Mouse (Mus musculus) thymus, postnatal 0 days (tissue): ENCODE data around the gene Mvp. TPM values are rescaled to one million over a fixed set of nuclear protein-coding genes. Genes with fewer than 3 reads are reported as not detected.

Source experiments
- DNase-seq: peaks from one replicate; pipeline ENCODE4 v3.0.0-alpha.2; 2015; ENCODE audit warnings: low spot score
- polyA plus RNA-seq: library from polyadenylated mRNA; unstranded; fragments of >200 nt; fragmentation: Nextera tagmentation; extraction: Ambion mirVana; gene quantifications from 2 replicates; pipeline ENCODE4 v1.2.1, GENCODE M21; 2015

The Mvp gene
- polyA plus RNA-seq, 1 experiment from 2014 or later: 32.5 TPM

DNA sequence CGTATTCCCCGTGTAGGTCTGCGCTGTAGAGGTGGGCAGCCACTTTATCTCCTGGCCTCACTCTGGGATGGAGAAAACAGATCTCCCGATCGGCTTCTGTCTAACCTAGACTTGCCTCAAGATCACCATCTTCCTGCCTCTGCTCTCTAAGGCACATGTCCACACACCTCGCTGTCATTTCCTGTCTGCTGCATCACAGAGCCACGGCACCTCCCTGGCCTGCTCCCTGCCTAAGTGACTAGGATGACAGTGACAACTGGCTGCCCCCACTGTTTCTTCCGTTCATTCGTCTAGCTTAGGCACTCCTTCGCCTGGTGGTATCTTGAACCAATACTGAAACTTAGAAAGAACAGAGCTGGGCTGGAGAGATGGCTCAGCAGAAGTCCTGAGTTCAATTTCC, 14.9 kb downstream of the Mvp start:
- DNase-seq: peak; percentile 42

GRCm38 (mm10) chr7:126996449-126996848, 18.0 kb downstream of the Mvp start:
- DNase-seq: no peak

GRCm38 (mm10) chr7:126988816-126989215, 25.6 kb downstream of the Mvp start:
- DNase-seq: no peak

- peak; percentile 32 for DNase-seq
Measured at GRCm38 (mm10) chr7:126986319-126986718, 28.1 kb downstream of the Mvp start.

- DNase-seq: no peak
Measured at GRCm38 (mm10) chr7:126984667-126985444, 29.6 kb downstream of the Mvp start.

- no peak for DNase-seq
Measured at GRCm38 (mm10) chr7:126983113-126983512, 31.3 kb downstream of the Mvp start.

GRCm38 (mm10) chr7:126982054-126982453, 32.4 kb downstream of the Mvp start:
- no peak for DNase-seq

- DNase-seq: no peak
Measured at GRCm38 (mm10) chr7:126981601-126982000, 32.8 kb downstream of the Mvp start.

DNA sequence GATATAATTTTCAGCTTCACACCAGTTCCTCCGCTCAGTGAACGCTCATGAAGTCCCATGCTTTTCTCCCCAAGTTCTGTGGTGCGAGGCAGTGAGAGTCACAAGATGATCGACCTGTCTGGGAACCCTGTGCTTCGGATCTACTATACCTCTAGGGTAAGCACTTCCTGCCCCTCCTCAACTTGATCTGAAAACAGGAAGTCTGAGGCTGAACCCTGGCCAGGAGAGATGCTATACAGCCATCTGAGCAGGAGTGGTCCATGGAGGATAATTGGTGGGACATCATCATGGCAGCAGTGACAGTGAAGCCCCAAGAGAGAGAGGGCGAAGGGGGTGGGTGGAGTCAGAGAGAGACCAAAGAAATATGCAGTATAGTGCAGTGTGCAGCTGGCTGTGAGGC, 35.6 kb downstream of the Mvp start:
- no peak for DNase-seq

- DNase-seq: no peak
Measured at GRCm38 (mm10) chr7:126976878-126977459, 37.5 kb downstream of the Mvp start.

DNA sequence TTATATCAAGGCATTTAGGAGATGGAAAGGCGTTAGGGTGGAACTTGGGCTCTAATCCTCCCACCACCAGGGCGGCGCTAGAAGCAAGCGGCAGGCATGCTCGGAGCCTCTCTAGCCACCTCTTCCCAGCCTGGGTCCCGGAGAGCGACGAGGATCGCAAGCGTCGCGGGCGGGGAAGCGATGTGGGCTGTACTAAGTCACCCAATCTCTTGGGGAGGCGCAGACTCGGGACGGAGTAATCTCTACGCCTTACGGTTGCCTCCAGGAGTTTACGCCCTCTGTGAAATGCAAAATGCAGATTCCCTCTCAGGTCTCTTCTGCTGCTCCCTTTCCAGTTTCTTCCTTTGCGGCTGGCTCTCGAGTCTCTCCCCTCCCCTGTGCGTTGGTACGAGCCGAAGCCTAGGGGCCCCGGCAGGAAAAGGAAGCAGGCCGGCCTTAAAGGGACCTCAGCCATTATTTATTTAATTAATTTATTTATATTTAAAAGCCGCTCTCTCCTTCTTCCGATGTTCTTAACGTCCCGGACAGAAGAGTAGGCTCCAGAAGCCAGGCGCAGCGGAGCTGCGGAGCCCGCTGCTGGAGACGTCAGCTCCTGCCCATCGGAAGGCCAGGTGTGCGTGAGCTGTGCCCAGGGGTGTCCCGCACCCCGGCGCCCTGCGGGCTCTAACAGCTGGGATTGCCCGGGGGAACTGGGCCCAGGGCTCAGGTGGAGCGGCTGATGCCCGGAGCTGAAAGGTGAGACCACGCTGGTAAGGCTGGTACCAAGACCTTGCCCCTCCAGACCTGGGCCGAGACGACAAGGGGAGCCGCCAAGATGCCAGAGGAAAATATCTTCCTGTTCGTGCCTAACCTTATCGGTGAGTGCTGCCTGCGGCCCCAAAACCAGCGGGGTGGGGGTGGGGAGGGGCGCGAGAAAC, 38.2 kb downstream of the Mvp start, which contains the start of gene Cdiptos:
Gene Cdiptos, minus strand, starts transcription at position 149 of the 917 bp plus-strand sequence.
- peak; percentile 97 for DNase-seq

GRCm38 (mm10) chr7:126975893-126975949, 38.7 kb downstream of the Mvp start, which contains the start of gene Cdipt:
Gene Cdipt (plus strand): TSS chr7:126975914.
- no peak for DNase-seq

DNA sequence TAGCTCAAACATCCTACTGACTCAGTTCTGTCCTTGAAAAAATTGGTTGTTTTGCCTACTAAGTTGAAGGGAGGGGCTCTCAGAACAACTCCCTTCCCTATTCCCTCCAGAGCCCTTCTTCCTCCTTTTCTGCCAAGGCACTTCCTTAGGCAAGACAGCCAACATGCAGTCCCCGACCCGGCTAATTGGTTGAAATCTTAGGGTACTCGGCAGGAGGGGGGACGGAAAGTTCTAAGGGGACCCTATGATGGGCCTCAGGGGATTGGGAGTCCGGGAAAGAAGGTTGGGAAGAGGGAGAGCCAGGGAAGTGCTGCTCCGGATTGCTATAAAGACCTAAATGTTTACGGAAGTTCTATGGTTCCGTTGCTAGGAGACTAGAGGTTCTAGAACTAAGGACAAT, 38.9 kb downstream of the Mvp start:
- no peak for DNase-seq

DNA sequence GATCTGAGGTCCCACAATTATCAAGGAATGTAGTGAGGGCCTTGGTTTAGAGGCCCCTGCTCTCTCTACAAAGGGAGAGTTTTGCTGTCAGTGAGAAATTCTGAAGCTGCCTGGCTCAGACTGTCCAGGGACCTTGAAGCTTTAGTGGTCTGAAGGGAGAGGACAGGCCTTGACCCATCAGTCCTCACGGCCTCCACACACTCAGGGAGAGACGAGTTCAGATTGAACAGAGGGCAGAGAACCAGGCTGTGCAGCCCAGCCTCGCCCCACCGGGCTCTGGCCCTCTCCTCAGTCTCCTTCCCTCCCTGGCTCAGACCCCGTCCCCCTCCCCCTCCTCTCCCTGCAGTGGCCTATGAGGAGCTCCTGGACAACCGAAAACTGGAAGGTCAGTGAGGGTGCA, 47.1 kb downstream of the Mvp start:
- no peak for DNase-seq

- DNase-seq: no peak
Measured at GRCm38 (mm10) chr7:126965568-126965967, 48.9 kb downstream of the Mvp start.

- peak; percentile 19 for DNase-seq
Measured at GRCm38 (mm10) chr7:126963548-126964286, 50.7 kb downstream of the Mvp start.

- DNase-seq: no peak
Measured at GRCm38 (mm10) chr7:126961965-126962364, 52.5 kb downstream of the Mvp start.

DNA sequence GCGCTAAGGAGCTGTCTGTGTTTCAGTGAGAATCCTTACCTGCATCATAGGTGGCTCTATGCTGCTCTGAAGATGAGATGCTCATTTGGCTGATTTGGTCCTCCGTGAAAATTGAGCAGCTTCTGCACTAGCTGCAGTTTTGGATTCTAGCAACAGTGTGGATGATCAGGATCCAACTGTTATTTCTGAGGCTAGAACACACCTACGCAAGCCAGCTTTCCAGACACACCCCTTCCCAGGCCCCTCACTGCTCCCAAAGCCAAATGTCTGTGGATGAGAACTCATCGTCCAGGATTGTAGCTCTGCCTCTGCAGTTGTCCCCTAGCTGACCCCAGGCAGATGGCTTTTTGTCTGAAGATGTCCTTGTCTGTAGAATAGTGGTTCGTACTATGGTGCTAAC, 53.3 kb downstream of the Mvp start:
- no peak for DNase-seq

DNA sequence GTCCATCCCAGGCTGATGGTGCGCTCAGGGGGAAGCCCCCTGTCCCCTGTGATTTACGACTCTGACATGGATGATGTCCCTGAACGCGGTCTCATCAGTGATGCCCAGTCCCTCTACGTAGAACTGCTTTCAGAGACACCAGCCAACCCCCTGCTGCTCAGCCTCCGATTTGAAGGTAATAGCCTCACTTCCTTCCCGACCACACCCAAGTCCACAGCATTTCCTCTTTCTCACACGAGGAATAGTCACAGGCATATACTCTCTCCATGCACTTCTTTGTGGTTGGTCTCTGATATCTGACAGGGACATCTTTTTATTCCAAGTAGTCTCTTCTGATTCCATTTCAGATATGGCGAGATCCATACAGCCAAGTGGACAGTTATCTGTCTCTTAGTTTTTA, 54.6 kb downstream of the Mvp start:
- no peak for DNase-seq

DNA sequence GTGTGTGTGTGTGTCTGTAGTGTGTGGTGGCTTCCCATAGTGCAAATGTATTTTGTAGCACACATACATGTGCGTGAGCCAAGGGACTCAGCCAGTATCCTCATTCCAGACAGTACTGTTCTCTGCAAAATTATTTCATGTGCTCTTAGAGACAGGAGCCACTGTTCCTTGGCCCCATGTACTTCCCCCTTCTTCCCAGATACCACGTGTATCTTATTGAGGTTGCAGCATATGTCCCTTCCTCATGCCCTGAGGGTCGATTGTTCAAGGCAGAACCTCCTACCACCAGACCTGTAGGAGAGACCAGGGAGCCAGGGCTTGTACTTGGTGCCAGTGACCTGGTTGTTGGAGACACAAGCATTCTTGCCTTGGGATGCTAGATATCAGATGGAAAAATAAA, 59.3 kb downstream of the Mvp start:
- no peak for DNase-seq

DNA sequence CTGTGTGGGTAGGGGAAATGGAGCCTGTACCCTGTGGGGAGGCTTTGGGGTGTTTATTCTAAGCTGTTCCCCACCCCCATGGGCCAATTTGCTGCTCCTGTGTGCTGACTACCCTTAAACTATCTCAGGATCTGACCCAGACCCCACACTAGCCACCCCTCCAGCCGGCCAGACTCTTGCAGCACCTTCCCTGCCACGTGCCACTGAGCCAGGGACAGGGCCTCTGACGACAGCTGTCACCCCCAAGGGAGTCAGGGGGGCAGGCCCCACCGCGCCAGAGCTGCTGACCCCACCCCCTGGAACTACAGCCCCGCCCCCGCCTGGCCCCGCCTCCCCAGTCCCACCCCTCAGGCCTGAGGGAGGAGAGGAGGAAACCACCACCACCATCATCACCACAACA, 61.8 kb downstream of the Mvp start:
- DNase-seq: peak; percentile 17

DNA sequence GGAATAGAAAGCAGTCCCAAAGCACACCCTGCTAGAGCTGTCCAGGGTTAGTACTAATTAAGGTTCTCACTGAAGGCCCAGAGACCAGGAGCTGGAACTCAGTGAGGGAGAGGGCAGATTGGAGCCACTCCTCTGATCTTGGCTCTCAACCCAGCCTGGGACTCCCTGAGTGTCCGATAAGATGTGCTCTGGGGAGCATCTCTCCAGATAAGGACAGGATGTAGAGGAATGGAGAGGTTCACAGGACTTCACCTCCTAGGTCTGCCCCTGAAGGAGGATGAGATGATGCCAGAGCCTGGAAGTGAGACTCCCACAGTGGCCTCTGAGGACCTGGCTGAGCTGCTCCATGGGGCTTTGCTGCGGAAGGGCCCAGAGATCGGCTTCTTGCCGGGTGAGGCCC, 62.7 kb downstream of the Mvp start:
- DNase-seq: no peak
